9 mouse cellular contexts compared by ENCODE assay signal in genomic region chr1:87270641-87271467, GRCm38 (mm10). TPM values are rescaled to one million over a fixed set of nuclear protein-coding genes. Genes with fewer than 3 reads are reported as not detected.
DNase-seq lines count a peak whose midpoint lies in the region; ATAC-seq lines count a peak whose summit lies in the region.
"Had no signal": no experiment of that assay in that cellular context is flagged by ENCODE, and none has a peak within 500 bp of the region (broad histone marks: within the 10 kb centered on the region; RNA-seq: fewer than 3 reads in every experiment).

No protein-coding gene starts in this region.

- 0 out of 2 replicates have a peak overlapping the region, but pooled peaks have one; percentile 0 for H3K4me3 ChIP-seq in brown adipose tissue, adult 24 weeks (ENCODE audit: insufficient read depth, low read depth, low read length)

- DNase-seq in frontal cortex, postnatal 25 days (ENCODE audit: low spot score in 2 of 2), result no peak
- DNase-seq in gastrocnemius, postnatal 36 days, result peak; percentile 35 to 51
- DNase-seq in kidney, postnatal 4 days, result peak; percentile 35 to 51
- peak; percentile 25 for DNase-seq in testis, postnatal 14 days (ENCODE audit: low spot score)
- no peak for DNase-seq in urinary bladder, postnatal 36 days (ENCODE audit: low spot score in 2 of 2)
- no peak for DNase-seq in thymus, postnatal 25 days

- peak; percentile 38; the same call in 1 of the 2 replicates for ATAC-seq in frontal cortex, adult (ENCODE audit: low TSS enrichment)

- intact Hi-C loops in gastrocnemius, postnatal 36 days (cut with DNase I), result no loop called here

- peaks cover 5% of the 10 kb centered on the region; the same call in 1 of the 2 replicates for H3K4me1 ChIP-seq in brown adipose tissue, adult 24 weeks (ENCODE audit: control insufficient read depth, insufficient read depth, insufficient read length, low read length)

- peak overlapping the region; percentile 44; the same call in 1 of the 2 replicates for H3K27ac ChIP-seq in brown adipose tissue, adult 24 weeks (replicated peaks; ENCODE audit: low read depth, low read length)

RNA-seq across cellular contexts. Expression of gene Efhd1, which starts 6.7 kb away (rescaled TPM):
- polyA plus RNA-seq in brown adipose tissue, adult 24 weeks (2012; ENCODE audit: insufficient read depth, insufficient read length, missing spikeins), result 3.3 and 10.2 TPM in 2 replicates
- total RNA-seq in gastrocnemius, postnatal 36 days (2021), result 1 to 10 TPM; 4.1 to 4.7 TPM
- total RNA-seq: common myeloid progenitor, adult 5-6 weeks had no signal

RNA-seq across cellular contexts. Expression of gene Gigyf2, which starts 55.9 kb away (rescaled TPM):
- 25.6 and 32.1 TPM in 2 replicates for polyA plus RNA-seq in brown adipose tissue, adult 24 weeks (2012; ENCODE audit: insufficient read depth, insufficient read length, missing spikeins)
- total RNA-seq in gastrocnemius, postnatal 36 days (2021), result 10 to 100 TPM; 28.7 to 36.9 TPM

RNA-seq across cellular contexts. Expression of gene Eif4e2, which starts 57.1 kb away (rescaled TPM):
- polyA plus RNA-seq in brown adipose tissue, adult 24 weeks (2012; ENCODE audit: insufficient read depth, insufficient read length, missing spikeins), result 77.7 and 83.0 TPM in 2 replicates
- total RNA-seq in gastrocnemius, postnatal 36 days (2021), result 10 to 100 TPM; 47.3 to 50.0 TPM

Comparison
In these comparisons a context has a peak if more than half of its experiments do, and no peak if none do; other contexts are left out.
1. DNase-seq: peak in gastrocnemius, postnatal 36 days (2 of 2), kidney, postnatal 4 days (2 of 2) and testis, postnatal 14 days (single experiment); none in frontal cortex, postnatal 25 days (0 of 2), urinary bladder, postnatal 36 days (0 of 2) and thymus, postnatal 25 days (single experiment).